Mouse (Mus musculus) neural tube, embryonic 15.5 days (tissue): ENCODE measurements around the gene Exosc5. TPM values are rescaled to one million over a fixed set of nuclear protein-coding genes. Genes with fewer than 3 reads are reported as not detected.

ENCODE experiments used
- ATAC-seq: fragments of 200-750 bp; cut with Nextera tagmentation; 2 replicates; pipeline ENCODE4 v1.8.0; 2017; ENCODE audit warnings: mild to moderate bottlenecking, moderate TSS enrichment, moderate library complexity; ENCODE audit not compliant: low FRiP score
- H3K27ac ChIP-seq: fragments of 300-500 bp; sonication (generic); replicated peaks from 2 replicates; pipeline ENCODE4 v1.5.1; 2015; ENCODE audit warnings: mild to moderate bottlenecking, inconsistent platforms
- H3K27me3 ChIP-seq: fragments of 300-500 bp; sonication (generic); replicated peaks from 2 replicates; pipeline ENCODE4 v1.6.1; 2015; ENCODE audit warnings: inconsistent platforms
- H3K36me3 ChIP-seq: fragments of 300-500 bp; sonication (generic); 2 replicates; pipeline ENCODE4 v1.6.1; 2015; ENCODE audit warnings: inconsistent platforms
- H3K4me1 ChIP-seq: fragments of 300-500 bp; sonication (generic); 2 replicates; pipeline ENCODE4 v1.6.1; 2015; ENCODE audit warnings: inconsistent platforms
- H3K4me2 ChIP-seq: fragments of 300-500 bp; sonication (generic); 2 replicates; pipeline ENCODE4 v1.6.1; 2015; ENCODE audit warnings: inconsistent platforms, mild to moderate bottlenecking, moderate library complexity
- H3K4me3 ChIP-seq: fragments of 300-500 bp; sonication (generic); replicated peaks from 2 replicates; pipeline ENCODE4 v1.5.1; 2015; ENCODE audit warnings: mild to moderate bottlenecking, inconsistent platforms
- H3K9ac ChIP-seq: fragments of 300-500 bp; sonication (generic); replicated peaks from 2 replicates; pipeline ENCODE4 v1.6.1; 2015; ENCODE audit warnings: mild to moderate bottlenecking, inconsistent platforms
- H3K9me3 ChIP-seq: fragments of 300-500 bp; sonication (generic); replicated peaks from 2 replicates; pipeline ENCODE4 v1.6.1; 2016; ENCODE audit warnings: inconsistent platforms
- WGBS: fragments of 180-500 bp; shearing (Covaris S2); methylation state at CpG from one replicate; pipeline ENCODE4 v1.1.7; 2015; ENCODE audit warnings: mixed read lengths; 5-methylcytosine and 5-hydroxymethylcytosine counted together
- polyA plus RNA-seq: library from polyadenylated mRNA; unstranded; fragments of >200 nt; fragmentation: Nextera tagmentation; extraction: Ambion mirVana; gene quantifications from 2 replicates; pipeline ENCODE4 v1.2.1, GENCODE M21; 2015

Exosc5 gene
- 36.8 and 55.4 TPM in 2 replicates for polyA plus RNA-seq

DNA sequence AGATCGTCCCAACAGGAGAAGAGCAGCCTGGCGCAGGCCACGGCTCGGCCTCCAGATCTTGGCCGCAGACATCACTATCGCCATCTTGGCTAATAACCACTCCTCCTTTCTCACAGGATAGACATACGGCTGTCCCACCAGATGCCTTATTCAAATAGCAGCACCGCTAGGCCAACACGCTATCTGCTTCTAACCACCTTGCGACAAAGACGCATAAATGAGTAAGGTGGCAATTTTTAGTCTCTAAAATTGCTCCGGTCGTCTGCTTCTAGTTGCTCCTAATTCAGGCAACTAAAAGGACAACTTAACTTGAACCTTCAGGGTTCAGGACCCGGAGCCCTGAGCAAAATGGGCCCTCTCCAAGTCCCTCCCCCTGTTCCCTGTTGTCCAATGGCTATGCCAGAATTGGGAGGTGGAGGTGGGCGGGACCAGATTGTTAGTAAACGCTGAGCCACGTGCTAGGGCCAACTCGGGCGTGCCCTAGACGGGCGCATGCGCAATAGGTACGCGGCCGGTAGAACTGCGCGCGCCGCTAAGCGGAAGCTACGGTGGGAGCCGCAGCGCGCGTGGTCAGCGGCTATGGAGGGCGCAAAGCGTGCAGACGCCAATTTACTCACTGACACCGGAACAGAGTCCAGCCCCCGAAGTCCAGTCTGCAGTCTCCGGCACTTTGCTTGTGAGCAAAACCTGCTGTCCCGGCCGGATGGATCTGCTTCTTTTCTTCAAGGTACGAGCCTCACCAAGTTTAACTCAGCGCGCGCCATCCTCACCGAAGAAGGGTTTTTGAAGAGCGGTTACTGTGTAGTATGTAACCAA, at the start of gene Exosc5, which contains the start of gene Bckdha:
Gene Exosc5, plus strand, starts transcription at position 508 of the 816 bp plus-strand sequence.
Gene Bckdha, minus strand, starts transcription at position 325 of the 816 bp plus-strand sequence.
- ATAC-seq = peak; percentile 99
- Histone ChIP-seq H3K9me3 (no peaks in the 10 kb centered on the region), H3K9ac (peak within 1 kb of the TSS; percentile 77), H3K4me3 (peak within 1 kb of the TSS; percentile 82), H3K27ac (peak within 1 kb of the TSS; percentile 84), H3K4me1 (peaks cover 37% of the 10 kb centered on the region), H3K36me3 (peaks cover 7% of the 10 kb centered on the region; the same call in 1 of the 2 replicates), H3K4me2 (peak within 1 kb of the TSS; percentile 88), H3K27me3 (no peaks in the 10 kb centered on the region)
- under 1% methylated on average over 50 of the region's 50 CpGs for WGBS

DNA sequence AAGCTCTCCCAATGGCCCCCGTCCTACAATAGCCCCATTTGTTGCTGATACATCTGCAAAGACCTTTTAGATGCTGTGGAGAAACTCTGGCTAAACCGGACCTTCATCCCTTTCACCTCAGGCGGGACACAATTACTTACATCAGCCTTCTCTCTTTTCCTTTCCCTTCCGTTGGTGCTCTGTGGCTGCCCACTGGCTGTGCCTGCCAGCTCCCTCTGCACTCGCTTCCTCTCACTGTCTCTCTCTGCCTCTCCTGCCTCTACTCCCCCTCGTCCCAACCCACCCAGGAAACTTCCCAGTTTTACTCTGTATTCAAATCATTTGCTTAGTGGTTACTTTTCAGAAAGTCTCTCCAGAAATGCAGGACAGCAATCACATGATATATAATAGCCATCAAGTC, 48.9 kb upstream of the Exosc5 start:
- Histone ChIP-seq H3K4me1 (no peaks in the 10 kb centered on the region), H3K27ac (no peak overlapping the region), H3K9ac (no peak overlapping the region), H3K27me3 (0 out of 2 replicates have a peak, but pooled peaks cover 2% of the 10 kb centered on the region), H3K4me2 (no peak overlapping the region), H3K9me3 (no peaks in the 10 kb centered on the region), H3K36me3 (no peaks in the 10 kb centered on the region), H3K4me3 (no peak overlapping the region)
- ATAC-seq = no peak
- 37% methylated on average over 6 of the region's 6 CpGs for WGBS

GRCm38 (mm10) chr7:25611501-25611900, 47.5 kb upstream of the Exosc5 start:
- no peaks in the 10 kb centered on the region for H3K36me3 ChIP-seq
- no peak overlapping the region for H3K4me2 ChIP-seq
- no peak for ATAC-seq
- no peaks in the 10 kb centered on the region for H3K4me1 ChIP-seq
- no peak overlapping the region for H3K4me3 ChIP-seq
- WGBS = 63% methylated on average over 7 of the region's 7 CpGs
- H3K27me3 ChIP-seq = 0 out of 2 replicates have a peak, but pooled peaks cover 2% of the 10 kb centered on the region
- H3K27ac ChIP-seq = no peak overlapping the region
- no peaks in the 10 kb centered on the region for H3K9me3 ChIP-seq
- no peak overlapping the region for H3K9ac ChIP-seq

GRCm38 (mm10) chr7:25614086-25614485, 44.9 kb upstream of the Exosc5 start:
- Histone ChIP-seq H3K9ac (no peak overlapping the region), H3K27me3 (no peaks in the 10 kb centered on the region), H3K4me2 (no peak overlapping the region), H3K4me3 (no peak overlapping the region), H3K36me3 (no peaks in the 10 kb centered on the region), H3K27ac (no peak overlapping the region), H3K4me1 (peaks cover 4% of the 10 kb centered on the region; the same call in 1 of the 2 replicates), H3K9me3 (no peaks in the 10 kb centered on the region)
- no peak for ATAC-seq
- 94% methylated on average over 5 of the region's 5 CpGs for WGBS

- no peak overlapping the region for H3K27ac ChIP-seq
- 69% methylated on average over 21 of the region's 21 CpGs for WGBS
These were observed 43.9 kb upstream of the Exosc5 start for GRCm38 (mm10) chr7:25614831-25615705.

GRCm38 (mm10) chr7:25615706-25616011, 43.3 kb upstream of the Exosc5 start, which contains the start of gene Erich4:
Erich4 (minus strand) TSS chr7:25615892.
- no peak for ATAC-seq
- H3K4me2 ChIP-seq = no peak within 1 kb of the TSS
- H3K27me3 ChIP-seq = no peaks in the 10 kb centered on the region
- WGBS = 81% methylated on average over 5 of the region's 5 CpGs
- no peak within 1 kb of the TSS for H3K4me3 ChIP-seq
- 0 out of 2 replicates have a peak, but pooled peaks cover under 1% of the 10 kb centered on the region for H3K36me3 ChIP-seq
- no peaks in the 10 kb centered on the region for H3K9me3 ChIP-seq
- H3K9ac ChIP-seq = no peak within 1 kb of the TSS
- H3K4me1 ChIP-seq = peaks cover 12% of the 10 kb centered on the region
- no peak within 1 kb of the TSS for H3K27ac ChIP-seq

More at GRCm38 (mm10) chr7:25614831-25615705, 43.9 kb upstream of the Exosc5 start:
- Histone ChIP-seq H3K4me2 (no peak overlapping the region), H3K9me3 (no peaks in the 10 kb centered on the region), H3K4me1 (peaks cover 10% of the 10 kb centered on the region), H3K36me3 (no peaks in the 10 kb centered on the region), H3K27me3 (no peaks in the 10 kb centered on the region), H3K9ac (no peak overlapping the region), H3K4me3 (no peak overlapping the region)
- no peak for ATAC-seq

DNA sequence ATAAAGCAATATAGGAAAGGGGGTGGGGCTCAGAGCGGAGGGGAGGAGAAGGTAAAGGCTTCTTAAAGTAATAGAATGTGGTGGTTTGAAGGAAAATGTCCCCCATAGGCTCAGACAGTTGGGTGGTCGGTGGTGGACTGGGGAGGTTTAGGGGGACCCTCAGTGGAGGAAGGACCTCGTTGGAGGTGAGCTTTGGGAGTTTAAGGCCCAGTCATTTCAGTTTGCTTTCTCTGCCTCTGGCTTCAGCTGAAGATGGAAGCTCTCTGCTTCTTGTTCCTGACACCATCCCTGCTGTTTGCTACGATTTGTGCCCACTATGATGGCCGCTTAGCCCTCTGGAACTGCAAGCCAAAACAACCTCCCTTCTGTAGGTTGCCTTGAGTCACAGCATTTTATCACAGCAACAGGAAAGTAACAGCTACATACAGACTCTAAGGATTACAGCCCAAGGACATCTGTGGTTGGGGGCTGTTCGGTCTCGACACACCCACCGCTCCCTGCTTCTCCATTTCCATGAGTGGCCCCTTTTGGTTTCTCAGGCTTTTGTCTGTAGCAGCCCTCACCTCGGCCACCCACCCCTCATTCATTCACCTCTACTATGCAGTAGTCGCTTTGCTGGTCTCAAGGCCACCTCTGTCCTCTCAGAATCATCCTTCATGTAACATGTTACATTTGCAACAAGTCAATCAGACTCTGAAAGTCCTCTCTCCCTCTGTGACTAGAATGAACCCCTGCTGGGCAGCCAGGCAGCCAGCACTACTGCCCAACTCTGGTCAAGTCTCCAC, 41.4 kb upstream of the Exosc5 start:
- no peaks in the 10 kb centered on the region for H3K27me3 ChIP-seq
- H3K9ac ChIP-seq = no peak overlapping the region
- no peak overlapping the region for H3K27ac ChIP-seq
- no peak overlapping the region for H3K4me3 ChIP-seq
- no peak overlapping the region for H3K4me2 ChIP-seq
- no peaks in the 10 kb centered on the region for H3K9me3 ChIP-seq
- ATAC-seq = no peak
- H3K4me1 ChIP-seq = peaks cover 12% of the 10 kb centered on the region
- peaks cover 19% of the 10 kb centered on the region for H3K36me3 ChIP-seq
- WGBS = 87% methylated on average over 10 of the region's 10 CpGs

GRCm38 (mm10) chr7:25618865-25619721, 39.9 kb upstream of the Exosc5 start, which contains the start of gene Dmac2:
Dmac2 (plus strand) TSS chr7:25619414.
- Histone ChIP-seq H3K27me3 (no peaks in the 10 kb centered on the region), H3K4me2 (peak within 1 kb of the TSS; percentile 72), H3K4me3 (peak within 1 kb of the TSS; percentile 81), H3K9me3 (no peaks in the 10 kb centered on the region), H3K27ac (peak within 1 kb of the TSS; percentile 78), H3K4me1 (peaks cover 12% of the 10 kb centered on the region), H3K36me3 (peaks cover 34% of the 10 kb centered on the region), H3K9ac (peak within 1 kb of the TSS; percentile 62)
- peak; percentile 96 for ATAC-seq
- 1% methylated on average over 53 of the region's 53 CpGs for WGBS

GRCm38 (mm10) chr7:25619722-25619991, 39.3 kb upstream of the Exosc5 start:
- Histone ChIP-seq H3K36me3 (peaks cover 40% of the 10 kb centered on the region), H3K4me1 (peaks cover 12% of the 10 kb centered on the region), H3K4me3 (peak overlapping the region; percentile 81), H3K27ac (peak overlapping the region; percentile 78), H3K4me2 (peak overlapping the region; percentile 72), H3K27me3 (no peaks in the 10 kb centered on the region), H3K9ac (peak overlapping the region; percentile 62), H3K9me3 (no peaks in the 10 kb centered on the region)
- no peak for ATAC-seq
- 21% methylated on average over 5 of the region's 5 CpGs for WGBS

DNA sequence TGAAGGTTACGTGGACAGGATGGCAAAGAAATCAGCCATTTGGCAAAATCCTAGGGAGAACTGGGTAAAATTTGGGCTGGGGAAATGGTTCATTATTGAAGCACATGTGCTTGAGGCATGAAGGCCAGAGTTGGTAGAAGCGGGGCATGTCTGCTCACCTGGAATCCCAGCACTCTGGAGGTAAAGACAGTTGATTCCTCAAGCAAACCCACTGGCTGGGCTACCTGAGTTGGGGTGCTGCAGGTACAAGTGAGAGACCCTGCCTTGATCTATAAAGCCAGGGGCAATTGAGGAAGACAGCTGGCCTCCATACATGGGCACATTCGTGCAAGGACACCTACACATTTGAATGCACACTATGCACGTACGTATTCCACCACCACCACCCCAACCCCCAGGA, 38.9 kb upstream of the Exosc5 start:
- H3K36me3 ChIP-seq = peaks cover 41% of the 10 kb centered on the region
- 91% methylated on average over 5 of the region's 5 CpGs for WGBS
- no peaks in the 10 kb centered on the region for H3K9me3 ChIP-seq
- peak overlapping the region; percentile 81 for H3K4me3 ChIP-seq
- H3K27me3 ChIP-seq = no peaks in the 10 kb centered on the region
- peaks cover 12% of the 10 kb centered on the region for H3K4me1 ChIP-seq
- no peak overlapping the region for H3K27ac ChIP-seq
- no peak overlapping the region for H3K9ac ChIP-seq
- no peak for ATAC-seq
- H3K4me2 ChIP-seq = peak overlapping the region; percentile 72
